Mouse (Mus musculus) retina, postnatal 1 day (tissue): Measurements from ENCODE around the gene Fkbp10.
A peak's percentile ranks its signal among the peaks of the same experiment; 100 is the strongest.

Source experiments
- DNase-seq: peaks from one replicate; pipeline ENCODE4 v3.0.0-alpha.2; 2012

The Fkbp10 gene

DNA sequence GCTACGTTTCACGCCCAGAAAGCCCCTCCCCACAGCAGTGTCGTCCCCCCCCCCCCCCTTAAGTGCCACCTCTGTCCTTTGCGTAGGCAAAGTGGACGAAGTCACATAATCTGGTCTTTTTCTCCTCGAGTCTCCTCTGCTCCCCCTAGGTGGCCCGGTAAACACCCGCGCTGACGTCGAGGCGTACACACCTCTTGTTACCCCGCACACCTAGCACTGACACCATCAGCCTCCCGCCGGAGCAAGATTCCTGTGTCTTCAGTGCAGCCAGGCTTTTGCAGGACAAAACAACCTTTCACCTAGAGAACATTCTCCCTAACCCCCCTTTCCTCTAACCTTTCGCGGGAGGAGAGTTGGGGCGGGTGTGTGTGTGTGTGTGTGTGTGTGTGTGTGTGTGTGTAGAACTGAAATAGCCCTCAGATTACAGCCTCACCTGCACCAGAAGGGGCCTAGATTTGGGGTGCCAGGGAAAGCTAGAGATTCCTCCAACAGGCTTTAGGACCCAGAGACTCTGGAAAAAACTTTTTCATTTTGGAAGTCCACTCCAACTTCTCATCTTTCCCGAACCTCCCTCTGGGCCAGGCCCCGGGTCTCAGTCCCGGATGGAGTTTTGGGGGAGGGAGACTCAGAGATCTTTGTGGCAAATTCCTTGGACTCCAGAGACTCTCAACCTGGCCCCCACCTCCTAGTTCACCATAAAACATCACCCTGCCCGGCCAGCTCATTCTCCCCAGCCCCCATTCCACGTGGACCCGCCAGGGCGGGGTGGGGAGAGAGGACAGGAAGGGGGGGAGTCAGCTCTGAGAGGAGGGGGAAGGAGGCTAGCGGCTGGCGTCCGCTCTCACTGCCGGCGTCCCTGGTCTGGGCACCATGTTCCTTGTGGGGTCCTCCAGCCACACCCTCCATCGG is at the start of gene Fkbp10:
TSS of gene Fkbp10 (plus strand) at position 784 of the 909 bp plus-strand sequence.
- peak; percentile 59 for DNase-seq

DNA sequence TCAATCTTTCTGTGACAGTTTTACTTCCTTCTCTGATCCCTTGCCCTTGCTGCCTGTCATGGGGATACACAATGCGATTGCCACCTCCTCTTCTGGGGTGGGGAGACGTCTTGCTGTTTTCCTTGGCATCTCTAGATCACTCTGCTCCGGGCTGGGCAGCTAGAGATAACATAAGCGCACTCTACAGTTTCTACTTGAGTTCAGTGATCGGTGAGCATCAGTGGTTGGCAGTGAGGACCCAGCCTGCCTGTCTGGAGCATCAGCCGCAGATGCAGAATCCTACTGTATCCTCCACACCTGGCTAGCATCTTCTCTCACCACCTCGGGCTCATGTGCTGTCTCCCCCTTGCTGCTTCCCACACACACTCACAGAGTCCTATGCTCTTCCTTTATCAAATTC is 46.4 kb upstream of the Fkbp10 start:
- no peak for DNase-seq

DNA sequence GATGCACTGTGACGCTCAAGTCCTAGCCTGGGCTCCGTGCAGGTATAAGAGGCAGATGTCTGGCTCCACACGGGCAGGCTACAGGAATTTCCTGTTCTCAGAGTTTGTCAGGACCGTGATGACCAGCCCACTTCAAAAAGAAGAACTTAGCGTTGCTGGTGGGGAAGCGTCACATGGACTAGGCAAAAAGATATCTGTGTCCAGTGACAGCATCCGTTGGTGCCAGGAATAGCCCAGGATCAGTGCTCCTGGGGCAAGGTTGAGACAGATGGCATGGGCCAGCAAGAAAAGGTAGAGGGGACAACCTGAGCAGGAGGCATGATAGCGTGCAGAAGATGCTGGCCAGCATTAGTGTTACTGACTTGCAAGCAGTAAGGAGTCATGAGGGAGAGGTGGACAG is 45.7 kb upstream of the Fkbp10 start:
- no peak for DNase-seq

- peak; percentile 52 for DNase-seq
Measured at GRCm38 (mm10) chr11:100371981-100372558, 43.4 kb upstream of the Fkbp10 start.

DNA sequence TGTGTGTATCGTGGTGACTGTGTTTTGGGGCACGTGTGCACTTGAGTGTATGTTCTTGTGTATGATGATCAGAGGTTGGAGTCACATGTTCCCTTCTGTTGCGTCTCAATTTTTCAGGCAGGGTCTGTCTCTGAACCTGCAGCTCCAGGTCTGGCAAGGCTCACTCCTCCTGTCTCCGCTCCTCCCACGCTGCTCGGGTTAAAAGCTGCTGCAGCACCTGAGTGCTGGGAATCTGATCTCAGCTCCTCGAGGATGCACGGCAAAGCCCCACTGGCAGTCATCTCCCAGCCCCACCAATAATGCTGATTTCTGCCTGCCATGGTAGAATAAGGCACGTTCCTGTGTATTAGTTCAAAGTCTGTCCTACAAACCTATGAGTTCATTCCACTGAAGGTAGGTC is 40.4 kb upstream of the Fkbp10 start:
- no peak for DNase-seq

- no peak for DNase-seq
Measured at GRCm38 (mm10) chr11:100376005-100376404, 39.5 kb upstream of the Fkbp10 start.

- DNase-seq: no peak
Measured at GRCm38 (mm10) chr11:100376746-100377389, 38.6 kb upstream of the Fkbp10 start.

DNA sequence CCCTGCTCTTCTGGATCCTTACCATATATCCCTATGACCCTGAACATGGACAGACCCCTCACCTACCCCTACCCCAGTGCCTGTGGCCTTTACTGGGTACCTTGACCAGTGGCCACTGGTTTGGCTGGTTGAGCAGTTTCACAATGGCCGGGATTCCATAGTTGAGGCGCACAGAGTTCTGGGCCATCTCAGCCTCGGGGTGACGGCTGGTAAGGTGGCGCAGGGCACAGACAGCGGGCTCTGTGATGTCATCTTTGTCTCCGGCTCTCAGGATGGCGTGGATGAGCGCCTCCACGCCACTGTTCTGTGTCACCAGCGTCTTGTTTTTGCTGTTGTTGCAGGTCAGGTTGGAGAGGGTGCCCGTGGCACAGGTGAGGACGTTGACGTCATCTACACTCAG is 37.5 kb upstream of the Fkbp10 start:
- no peak for DNase-seq

GRCm38 (mm10) chr11:100378446-100378845 is 37.1 kb upstream of the Fkbp10 start:
- no peak for DNase-seq

GRCm38 (mm10) chr11:100379311-100379710 is 36.2 kb upstream of the Fkbp10 start:
- DNase-seq: no peak

- no peak for DNase-seq
Measured at GRCm38 (mm10) chr11:100382682-100383081, 32.8 kb upstream of the Fkbp10 start.

DNA sequence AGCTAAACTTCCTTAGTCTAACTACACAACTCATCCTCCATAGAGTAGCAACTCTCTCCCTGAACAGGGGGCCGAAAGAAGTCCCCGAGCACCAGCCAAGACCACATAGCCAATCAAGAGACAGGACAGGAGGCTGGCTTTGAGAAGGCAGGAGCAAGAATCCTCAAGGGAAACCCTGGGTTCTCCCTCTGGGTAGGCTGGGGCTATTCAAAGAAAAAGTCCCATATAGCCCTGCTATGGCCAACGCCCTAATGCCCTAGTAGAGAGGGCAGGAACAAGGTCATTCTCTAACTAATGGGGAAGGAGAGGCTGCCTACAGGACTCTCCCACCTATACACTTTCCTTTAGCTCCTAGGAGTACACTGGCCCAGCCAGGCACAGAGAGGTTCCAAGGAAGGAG is 30.5 kb upstream of the Fkbp10 start:
- no peak for DNase-seq

- no peak for DNase-seq
Measured at GRCm38 (mm10) chr11:100386586-100386985, 28.9 kb upstream of the Fkbp10 start.

- DNase-seq: no peak
Measured at GRCm38 (mm10) chr11:100387111-100387510, 28.4 kb upstream of the Fkbp10 start.

GRCm38 (mm10) chr11:100387589-100388375 is 27.7 kb upstream of the Fkbp10 start:
- no peak for DNase-seq

DNA sequence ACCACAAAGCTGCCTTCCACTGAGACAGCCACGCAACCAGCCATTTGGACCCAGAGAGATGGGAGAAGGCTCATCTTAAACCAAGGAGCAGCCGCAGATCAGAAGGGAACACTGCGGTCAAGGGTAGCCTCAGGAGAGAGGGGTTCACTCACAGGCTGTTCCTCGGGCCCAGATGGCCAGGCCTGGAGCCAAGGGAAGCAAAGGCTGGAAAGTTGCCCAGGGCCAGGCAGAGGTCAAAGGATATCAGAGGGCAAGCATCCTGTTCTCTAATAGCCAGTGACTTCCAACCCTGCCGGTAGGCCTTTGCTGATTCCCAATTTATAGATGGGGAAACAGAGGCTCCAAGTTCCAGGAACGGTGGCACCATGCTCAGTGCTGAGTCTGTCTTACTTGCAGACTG is 26.9 kb upstream of the Fkbp10 start:
- no peak for DNase-seq

- no peak for DNase-seq
Measured at GRCm38 (mm10) chr11:100389931-100390445, 25.5 kb upstream of the Fkbp10 start.

DNA sequence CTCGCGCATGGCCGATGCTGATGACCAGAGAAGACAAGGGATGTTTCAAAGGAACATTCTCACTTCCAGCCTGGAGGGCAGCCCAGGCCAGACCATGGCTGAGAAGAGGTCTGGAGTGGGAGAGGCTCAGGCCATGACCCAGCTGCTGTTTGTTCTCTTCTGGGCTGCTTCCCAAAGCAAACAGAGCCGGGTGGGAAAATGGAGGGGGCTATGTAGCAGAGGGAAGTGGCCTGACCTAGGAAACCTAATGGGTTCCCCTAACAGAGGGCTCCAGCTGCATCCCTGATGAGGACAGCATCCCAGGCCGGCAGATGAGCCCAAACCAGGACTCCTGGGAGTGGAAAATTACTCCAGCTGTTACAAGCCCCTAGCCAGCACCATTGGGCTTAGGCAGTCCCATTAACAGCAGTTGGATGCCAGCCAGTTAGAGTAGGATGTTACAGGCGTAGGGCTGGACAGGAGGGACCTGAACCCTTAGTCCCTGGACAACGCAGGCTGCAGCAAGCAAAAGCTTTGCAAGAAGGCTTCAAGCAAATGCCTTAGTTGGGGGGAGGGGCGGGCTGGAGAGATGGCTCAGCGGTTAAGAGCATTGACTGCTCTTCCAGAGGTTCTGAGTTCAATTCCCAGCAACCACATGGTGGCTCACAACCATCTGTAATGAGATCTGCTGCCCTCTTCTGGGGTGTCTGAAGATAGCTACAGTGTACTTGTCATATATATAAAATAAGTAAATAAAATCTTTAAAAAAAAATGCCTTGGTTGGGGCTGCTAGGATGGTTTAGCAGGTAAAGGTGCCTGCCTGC is 24.2 kb upstream of the Fkbp10 start:
- DNase-seq: no peak

- DNase-seq: no peak
Measured at GRCm38 (mm10) chr11:100391884-100392345, 23.6 kb upstream of the Fkbp10 start.

DNA sequence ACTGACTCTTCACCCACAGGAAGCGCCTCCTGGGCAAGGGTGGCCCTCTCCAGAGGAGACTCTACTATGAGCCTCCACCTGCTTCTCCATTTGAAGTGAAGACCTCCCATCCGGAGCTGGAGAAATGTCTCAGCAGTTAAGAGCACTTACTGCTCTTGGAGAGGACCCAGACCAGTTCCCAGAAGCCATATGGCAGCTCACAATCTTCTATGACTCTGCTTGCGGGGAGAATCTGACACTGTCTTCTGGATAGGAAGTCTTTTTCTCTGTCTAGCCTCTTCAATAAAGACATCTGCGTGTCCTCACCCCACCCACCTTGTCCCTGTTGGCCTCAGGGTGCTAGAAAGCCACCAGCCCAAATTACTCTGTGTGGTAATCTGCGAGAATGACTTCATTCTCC is 22.5 kb upstream of the Fkbp10 start:
- DNase-seq: no peak

GRCm38 (mm10) chr11:100393733-100394132 is 21.8 kb upstream of the Fkbp10 start:
- no peak for DNase-seq
